Mouse (Mus musculus) spleen, adult 2 months (tissue): ENCODE results near the gene Evx2.

Experiments
- CTCF ChIP-seq: fragments of 200-500 bp; IDR thresholded peaks from 2 replicates; pipeline ENCODE4 v1.5.1; 2011; ENCODE audit warnings: mild to moderate bottlenecking, inconsistent platforms; ENCODE audit not compliant: insufficient read depth, insufficient read length, insufficient replicate concordance; ENCODE audit errors: extremely low read depth
- POLR2A ChIP-seq: fragments of 200-500 bp; IDR thresholded peaks from 2 replicates; pipeline ENCODE4 v1.6.1; 2011; ENCODE audit warnings: low read depth, low read length, inconsistent platforms

DNA sequence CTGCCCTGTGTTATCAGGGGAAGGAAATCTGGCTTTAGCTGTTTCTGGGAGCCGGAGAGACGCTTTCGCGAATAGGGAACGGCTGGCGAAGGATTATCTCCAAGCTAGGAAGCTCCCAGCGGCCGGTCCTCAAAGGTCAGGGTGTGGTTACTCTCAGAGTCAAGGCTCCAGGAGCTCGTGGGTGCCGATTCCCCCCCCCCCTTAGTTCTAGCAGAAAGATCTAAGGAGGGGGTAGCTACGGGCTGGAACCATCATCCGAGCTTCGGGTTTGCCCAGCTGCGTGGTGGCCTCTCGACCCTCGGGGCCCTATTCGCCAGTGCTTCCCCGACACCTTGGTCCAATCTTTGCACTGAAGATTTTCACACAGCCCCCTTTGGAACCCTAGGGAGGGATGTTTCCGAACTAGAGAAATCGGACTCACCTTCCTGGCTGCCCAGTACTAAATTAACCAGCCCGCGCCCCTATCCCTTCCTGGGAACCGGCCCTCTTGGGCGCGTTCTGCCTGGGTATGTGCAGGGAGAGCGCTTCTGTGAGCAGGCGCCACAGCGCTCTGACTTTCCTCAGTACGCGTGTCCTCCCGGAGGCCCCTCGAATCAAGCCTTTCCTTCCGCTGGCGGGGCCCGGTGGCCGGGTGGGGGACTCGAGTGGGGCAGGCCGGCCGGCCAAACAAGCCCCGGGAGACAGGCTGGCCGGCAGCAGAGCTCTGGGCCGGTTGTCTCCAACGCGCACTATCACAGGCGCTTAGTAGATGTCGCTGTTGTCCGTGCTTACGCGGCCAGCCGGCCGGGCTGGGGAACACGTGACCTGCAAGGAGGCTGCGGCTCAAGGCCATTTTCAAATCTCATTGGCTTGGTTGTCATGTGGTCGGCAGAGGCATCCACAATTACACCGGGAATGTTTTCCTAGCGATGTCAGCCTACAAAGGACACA, 31.9 kb upstream of the Evx2 start, which contains the start of gene Hoxd10:
- no peak for TF ChIP-seq POLR2A
- TF ChIP-seq CTCF, result no peak
